Mouse (Mus musculus) fibroblast of lung, adult 2 months (primary cell): ENCODE data around the gene Nktr.

Experiments
- DNase-seq: peaks from one replicate; pipeline ENCODE4 v3.0.0-alpha.2; 2011; ENCODE audit warnings: low read depth

Nktr gene

GRCm38 (mm10) chr9:121761787-121762186 is 42.8 kb downstream of the Nktr start:
- DNase-seq, result no peak

GRCm38 (mm10) chr9:121762248-121762647 is 43.3 kb downstream of the Nktr start:
- DNase-seq, result no peak

- no peak for DNase-seq
Measured at GRCm38 (mm10) chr9:121762761-121763160, 43.8 kb downstream of the Nktr start.

- DNase-seq, result no peak
Measured at GRCm38 (mm10) chr9:121763716-121764115, 44.7 kb downstream of the Nktr start.

- DNase-seq, result no peak
Measured at GRCm38 (mm10) chr9:121765166-121765855, 46.3 kb downstream of the Nktr start.

- no peak for DNase-seq
Measured at GRCm38 (mm10) chr9:121772412-121772811, 53.4 kb downstream of the Nktr start.

- no peak for DNase-seq
Measured at GRCm38 (mm10) chr9:121775951-121776350, 57.0 kb downstream of the Nktr start.

- DNase-seq, result no peak
Measured at GRCm38 (mm10) chr9:121776511-121776910, 57.5 kb downstream of the Nktr start.

- DNase-seq, result no peak
Measured at GRCm38 (mm10) chr9:121777484-121778065, 58.6 kb downstream of the Nktr start, which contains the start of gene Klhl40. Gene Klhl40 (plus strand): TSS chr9:121777607.

GRCm38 (mm10) chr9:121778066-121778624 is 59.2 kb downstream of the Nktr start:
- DNase-seq, result no peak

- DNase-seq, result no peak
Measured at GRCm38 (mm10) chr9:121784801-121785200, 65.8 kb downstream of the Nktr start.

GRCm38 (mm10) chr9:121785261-121785660 is 66.3 kb downstream of the Nktr start:
- no peak for DNase-seq

- DNase-seq, result no peak
Measured at GRCm38 (mm10) chr9:121786359-121786758, 67.4 kb downstream of the Nktr start.

- DNase-seq, result no peak
Measured at GRCm38 (mm10) chr9:121791206-121791605, 72.2 kb downstream of the Nktr start.

- no peak for DNase-seq
Measured at GRCm38 (mm10) chr9:121791757-121792521, 73.0 kb downstream of the Nktr start, which contains the start of gene Hhatl. Gene Hhatl (minus strand): TSS chr9:121792507.

GRCm38 (mm10) chr9:121794972-121795539 is 76.1 kb downstream of the Nktr start:
- DNase-seq, result no peak

GRCm38 (mm10) chr9:121797722-121798121 is 78.8 kb downstream of the Nktr start:
- DNase-seq, result no peak

GRCm38 (mm10) chr9:121798887-121799520 is 80.0 kb downstream of the Nktr start:
- no peak for DNase-seq

- no peak for DNase-seq
Measured at GRCm38 (mm10) chr9:121802747-121803146, 83.8 kb downstream of the Nktr start.
